Mouse (Mus musculus): ENCODE results near the gene Serpinb1c.

GRCm38 (mm10) chr13:32927241-32927640, 29.2 kb upstream of the Serpinb1c start:
- TF ChIP-seq MYOG (IDR thresholded peaks at IDR 0.05; ENCODE audit: control insufficient read depth, extremely low read depth, insufficient read length) (no peak), CTCF (IDR thresholded peaks at IDR 0.05; ENCODE audit: control insufficient read depth, insufficient read depth, insufficient read length) (no peak), MAX (IDR thresholded peaks at IDR 0.05) (no peak), FOSL1 (IDR thresholded peaks at IDR 0.05; ENCODE audit: insufficient read depth, low read length, poor library complexity, severe bottlenecking) (no peak), USF1 (IDR thresholded peaks at IDR 0.05; ENCODE audit: low read depth) (no peak), MYOD1 (IDR thresholded peaks at IDR 0.05; ENCODE audit: control insufficient read depth, insufficient read length, low read depth) (no peak)
